Mouse (Mus musculus) kidney, postnatal 10 days (tissue): ENCODE measurements around the gene Ddx18.

ENCODE experiments used
- DNase-seq: peaks from one replicate; pipeline ENCODE4 v3.0.0; 2021; ENCODE audit warnings: mixed read lengths

The Ddx18 gene

DNA sequence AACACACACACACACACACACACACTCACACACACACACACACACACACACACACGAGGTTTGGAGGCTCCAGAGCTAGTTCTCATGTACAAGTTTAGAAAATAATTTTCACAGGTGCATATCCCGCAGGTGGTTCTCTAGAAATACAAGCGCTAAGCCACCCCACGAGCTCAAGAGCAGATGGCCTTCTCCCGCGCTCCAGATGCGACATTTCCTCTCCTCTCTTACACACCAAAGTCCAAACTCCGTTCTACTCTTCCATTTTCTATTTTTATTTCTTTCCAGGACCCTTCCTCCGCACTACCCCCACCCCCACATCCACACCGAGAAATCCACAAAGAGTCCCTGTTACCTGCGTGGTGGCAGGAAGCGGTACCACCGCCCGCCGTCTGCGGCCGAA, 40.7 kb downstream of the Ddx18 start:
- DNase-seq, result no peak

DNA sequence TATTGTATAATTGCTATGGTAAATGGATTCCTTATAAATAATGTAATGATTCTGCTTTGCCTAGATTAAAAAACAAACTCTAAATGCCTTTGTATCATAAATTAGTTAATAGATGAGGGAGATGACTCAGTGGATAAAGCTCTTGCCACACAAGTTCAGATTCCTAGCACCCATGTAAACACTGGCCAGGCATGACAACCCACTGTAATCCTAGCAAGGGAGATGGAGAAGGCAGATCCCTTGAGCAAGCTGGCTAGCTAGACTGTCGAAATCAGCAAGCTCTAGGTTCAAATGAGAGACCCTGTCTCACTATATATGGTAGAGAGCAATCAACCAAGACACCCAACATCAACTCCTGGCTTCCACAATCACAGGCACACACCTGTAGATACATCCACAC, 49.2 kb downstream of the Ddx18 start:
- no peak for DNase-seq

DNA sequence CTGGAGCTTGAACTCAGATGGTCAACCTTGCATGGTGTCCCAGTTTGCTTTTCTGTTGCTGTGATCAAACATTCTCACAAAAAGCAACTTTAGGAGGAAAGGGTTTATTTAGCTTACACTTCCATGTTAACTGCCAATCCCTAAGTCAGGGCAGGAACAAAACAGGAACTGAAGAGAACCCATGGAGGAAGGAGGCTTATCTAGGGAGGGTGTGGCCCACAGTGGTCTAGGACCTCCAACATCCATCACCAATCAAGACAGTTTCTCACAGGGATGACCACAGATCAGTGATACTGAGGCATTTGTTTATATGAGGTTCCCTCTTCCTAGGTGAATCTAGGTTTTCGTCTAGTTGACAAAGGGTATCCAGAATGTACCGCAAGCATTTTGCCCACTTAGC, 55.8 kb downstream of the Ddx18 start:
- no peak for DNase-seq

DNA sequence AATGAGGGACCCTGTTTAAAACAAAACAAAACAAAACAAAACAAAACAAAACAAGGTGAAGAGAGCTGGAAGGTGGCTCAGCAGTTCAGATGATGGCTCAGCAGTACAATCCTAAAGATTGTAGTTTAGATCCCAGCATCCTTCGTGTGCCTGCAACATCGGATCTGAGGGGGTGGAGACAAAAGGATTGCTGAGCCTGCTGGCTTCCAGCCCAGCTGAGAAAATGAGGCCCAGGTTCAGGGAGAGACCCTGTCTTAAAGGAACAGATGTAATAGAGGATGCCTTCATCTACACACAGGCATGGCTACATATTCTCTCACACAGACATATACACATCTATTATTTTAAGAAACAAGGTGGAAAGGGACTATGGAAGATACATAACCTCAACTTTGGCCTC, 56.6 kb downstream of the Ddx18 start:
- DNase-seq, result no peak

DNA sequence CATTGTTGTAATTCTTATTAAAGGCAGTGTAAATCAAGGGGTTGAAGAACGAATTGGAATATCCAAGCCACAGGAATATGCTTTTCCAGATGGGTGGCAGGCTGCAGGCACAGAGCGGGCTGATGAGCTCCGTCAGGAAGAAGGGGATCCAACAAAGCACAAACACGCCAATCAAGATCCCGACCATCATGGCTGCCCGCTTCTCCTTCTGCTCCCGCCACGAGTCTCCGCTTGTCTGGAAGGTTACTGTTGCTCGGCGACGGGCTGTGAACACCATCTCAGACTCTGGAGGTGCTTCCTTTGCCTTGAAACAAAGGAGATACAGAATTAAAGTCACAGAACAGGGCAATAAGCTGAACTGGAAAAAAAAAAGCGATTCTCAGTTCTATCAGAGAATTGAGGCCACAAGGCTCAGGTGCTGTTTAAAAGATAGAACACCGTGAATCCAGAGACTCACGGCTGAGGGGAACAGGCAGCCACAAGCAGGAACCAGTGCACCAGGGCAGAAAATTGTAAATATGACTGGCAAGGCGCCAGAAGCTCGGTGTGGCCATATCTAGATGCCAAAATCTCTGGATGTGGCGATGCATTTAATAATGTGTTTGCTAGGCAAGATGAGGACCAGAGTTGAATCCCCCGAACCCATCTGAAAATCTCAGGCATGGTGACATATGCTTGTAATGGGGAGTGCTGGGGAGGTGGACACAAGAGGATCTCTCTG, 57.2 kb downstream of the Ddx18 start:
- DNase-seq, result no peak

DNA sequence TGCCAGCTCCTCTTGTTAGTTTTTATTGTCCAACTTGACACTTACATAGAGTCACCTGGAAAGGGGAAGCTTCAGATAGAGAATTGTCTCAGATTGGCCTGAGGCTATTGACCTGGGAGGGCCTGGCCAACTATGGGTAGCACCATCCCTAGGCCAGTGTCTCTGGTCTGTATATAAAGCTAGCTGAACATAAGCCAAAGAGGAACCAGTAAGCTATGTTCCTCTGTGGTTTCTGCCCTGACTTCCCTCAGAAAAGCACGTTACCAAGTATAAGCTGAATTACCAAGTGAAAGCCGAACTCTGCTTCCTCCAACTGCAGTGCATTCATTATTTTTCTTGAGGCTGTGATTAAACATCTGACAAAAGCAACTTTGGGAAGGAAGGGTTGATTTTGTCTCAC, 59.1 kb downstream of the Ddx18 start:
- DNase-seq, result no peak
